Mouse (Mus musculus) neural tube, embryonic 12.5 days (tissue): Measurements from ENCODE around the gene Cnot4. TPM values are rescaled to one million over a fixed set of nuclear protein-coding genes. Genes with fewer than 3 reads are reported as not detected.

ENCODE experiments used
- ATAC-seq: fragments of 200-750 bp; cut with Nextera tagmentation; 2 replicates; pipeline ENCODE4 v1.8.0; 2017; ENCODE audit warnings: low read depth, mild to moderate bottlenecking, moderate TSS enrichment, moderate library complexity; ENCODE audit not compliant: low FRiP score
- H3K27ac ChIP-seq: fragments of 300-500 bp; sonication (generic); 2 replicates; pipeline ENCODE4 v1.5.1; 2016
- H3K27me3 ChIP-seq: fragments of 300-500 bp; sonication (generic); replicated peaks from 2 replicates; pipeline ENCODE4 v1.6.1; 2016; ENCODE audit warnings: mild to moderate bottlenecking
- H3K36me3 ChIP-seq: fragments of 300-500 bp; sonication (generic); 2 replicates; pipeline ENCODE4 v1.6.1; 2016; ENCODE audit warnings: mild to moderate bottlenecking
- H3K4me1 ChIP-seq: fragments of 300-500 bp; sonication (generic); 2 replicates; pipeline ENCODE4 v1.6.1; 2016
- H3K4me2 ChIP-seq: fragments of 300-500 bp; sonication (generic); replicated peaks from 2 replicates; pipeline ENCODE4 v1.6.1; 2016; ENCODE audit warnings: mild to moderate bottlenecking
- H3K4me3 ChIP-seq: fragments of 300-500 bp; sonication (generic); 2 replicates; pipeline ENCODE4 v1.5.1; 2016
- H3K9ac ChIP-seq: fragments of 300-500 bp; sonication (generic); 2 replicates; pipeline ENCODE4 v1.6.1; 2016; ENCODE audit warnings: mild to moderate bottlenecking
- H3K9me3 ChIP-seq: fragments of 300-500 bp; sonication (generic); 2 replicates; pipeline ENCODE4 v1.6.1; 2016; ENCODE audit warnings: mild to moderate bottlenecking
- WGBS: fragments of 180-500 bp; shearing (Covaris S2); methylation state at CpG from one replicate; pipeline ENCODE4 v1.1.7; 2016; 5-methylcytosine and 5-hydroxymethylcytosine counted together
- polyA plus RNA-seq: library from polyadenylated mRNA; unstranded; fragments of >200 nt; fragmentation: Nextera tagmentation; extraction: Ambion mirVana; gene quantifications from 2 replicates; pipeline ENCODE4 v1.2.1, GENCODE M21; 2016

Gene Cnot4
- polyA plus RNA-seq, 1 experiment from 2014 or later = 33.1 TPM

DNA sequence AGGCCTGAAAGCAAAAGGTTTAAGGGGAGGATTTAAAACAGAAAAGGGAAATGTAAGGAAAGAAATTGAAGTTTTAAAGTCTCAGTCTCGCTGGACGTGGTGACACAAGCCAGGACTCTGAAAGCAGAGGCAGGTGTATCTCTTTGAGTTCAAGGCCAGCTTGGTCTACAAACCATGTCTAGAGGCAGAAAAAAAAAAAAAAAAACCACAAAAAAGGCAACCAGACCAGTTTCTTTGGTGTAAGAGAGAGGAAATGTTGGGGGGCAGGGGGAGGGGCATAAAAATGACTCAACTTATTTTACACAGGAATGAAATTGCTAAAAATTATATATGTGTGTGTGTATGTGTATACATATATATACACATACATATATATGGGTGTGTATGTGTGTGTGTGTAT, 1.3 kb upstream of the Cnot4 start:
- no peaks in the 10 kb centered on the region for H3K36me3 ChIP-seq
- no peak for ATAC-seq
- peak overlapping the region; percentile 81 for H3K4me2 ChIP-seq
- no peak overlapping the region for H3K9ac ChIP-seq
- H3K4me3 ChIP-seq = no peak overlapping the region
- no peak overlapping the region for H3K27ac ChIP-seq
- H3K27me3 ChIP-seq = no peaks in the 10 kb centered on the region
- H3K9me3 ChIP-seq = no peaks in the 10 kb centered on the region
- WGBS = 60% methylated on average over 2 of the region's 2 CpGs
- H3K4me1 ChIP-seq = peaks cover 9% of the 10 kb centered on the region

GRCm38 (mm10) chr6:35133246-35133578, 312 bp downstream of the Cnot4 start:
- H3K27me3 ChIP-seq = no peaks in the 10 kb centered on the region
- no peaks in the 10 kb centered on the region for H3K9me3 ChIP-seq
- peak overlapping the region; percentile 78 for H3K9ac ChIP-seq
- under 1% methylated on average over 21 of the region's 25 CpGs for WGBS
- H3K27ac ChIP-seq = peak overlapping the region; percentile 69; the same call in 1 of the 2 replicates
- peak overlapping the region; percentile 64 for H3K4me3 ChIP-seq
- peaks cover 9% of the 10 kb centered on the region for H3K4me1 ChIP-seq
- H3K36me3 ChIP-seq = no peaks in the 10 kb centered on the region
- ATAC-seq = peak; percentile 93
- peak overlapping the region; percentile 81 for H3K4me2 ChIP-seq

DNA sequence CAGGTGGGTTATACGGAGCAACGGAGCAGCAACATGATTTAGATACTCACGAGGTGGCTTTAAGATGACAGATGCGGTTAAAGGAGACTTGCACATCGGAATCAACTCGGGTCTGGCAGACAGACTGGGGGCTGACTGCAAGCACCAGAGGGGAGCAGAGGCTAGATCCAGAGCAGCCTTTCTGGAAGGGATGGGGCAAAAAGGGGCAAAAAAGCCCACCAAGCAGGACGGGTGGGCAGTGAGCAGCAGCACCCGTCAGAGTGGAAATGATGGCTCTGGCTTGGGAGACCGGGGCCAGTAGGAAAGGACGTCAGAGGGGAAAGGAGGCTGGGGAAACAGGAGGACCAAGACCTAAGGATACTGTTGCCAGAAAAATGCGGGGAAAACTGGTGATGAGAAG, 718 bp downstream of the Cnot4 start:
- under 1% methylated on average over 11 of the region's 11 CpGs for WGBS

DNA sequence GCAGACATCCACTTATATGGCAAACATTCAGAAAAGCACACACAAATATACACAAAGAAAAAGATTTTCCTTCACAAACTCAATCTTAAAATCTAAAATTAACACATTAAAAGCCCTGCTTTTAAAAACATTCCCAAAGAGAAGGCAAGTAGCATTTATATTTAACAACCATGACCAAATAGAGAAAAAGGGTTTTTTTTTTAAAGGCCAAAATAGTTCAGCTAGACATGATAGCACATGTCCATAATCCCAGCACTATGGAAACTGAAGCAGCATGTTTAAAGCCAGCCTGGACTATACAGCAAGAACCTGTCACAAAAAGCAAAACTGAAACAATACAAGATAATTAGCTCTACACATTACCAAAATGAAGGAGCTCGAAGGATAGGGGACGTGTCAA, 11.0 kb downstream of the Cnot4 start:
- ATAC-seq = no peak
- H3K27ac ChIP-seq = no peak overlapping the region
- H3K9me3 ChIP-seq = no peaks in the 10 kb centered on the region
- no peaks in the 10 kb centered on the region for H3K27me3 ChIP-seq
- no peaks in the 10 kb centered on the region for H3K4me1 ChIP-seq
- 97% methylated on average over 2 of the region's 2 CpGs for WGBS
- H3K36me3 ChIP-seq = no peaks in the 10 kb centered on the region
- no peak overlapping the region for H3K9ac ChIP-seq
- no peak overlapping the region for H3K4me3 ChIP-seq
- no peak overlapping the region for H3K4me2 ChIP-seq

More for the DNA sequence above, 718 bp downstream of the Cnot4 start:
- Histone ChIP-seq H3K27ac (peak overlapping the region; percentile 69; the same call in 1 of the 2 replicates), H3K36me3 (no peaks in the 10 kb centered on the region), H3K27me3 (no peaks in the 10 kb centered on the region), H3K9me3 (no peaks in the 10 kb centered on the region), H3K4me2 (peak overlapping the region; percentile 81), H3K4me3 (peak overlapping the region; percentile 64), H3K4me1 (peaks cover 9% of the 10 kb centered on the region), H3K9ac (peak overlapping the region; percentile 78)
- ATAC-seq = peak; percentile 19; the same call in 1 of the 2 replicates

- Histone ChIP-seq H3K4me3 (no peak overlapping the region), H3K4me1 (no peaks in the 10 kb centered on the region), H3K27me3 (no peaks in the 10 kb centered on the region), H3K9ac (no peak overlapping the region), H3K27ac (no peak overlapping the region), H3K4me2 (no peak overlapping the region), H3K36me3 (no peaks in the 10 kb centered on the region), H3K9me3 (no peaks in the 10 kb centered on the region)
- 98% methylated on average over 3 of the region's 3 CpGs for WGBS
- ATAC-seq = no peak
Observed at GRCm38 (mm10) chr6:35121925-35122324, 11.6 kb downstream of the Cnot4 start.

GRCm38 (mm10) chr6:35102457-35102856, 31.1 kb downstream of the Cnot4 start:
- Histone ChIP-seq H3K4me2 (no peak overlapping the region), H3K9ac (no peak overlapping the region), H3K27ac (no peak overlapping the region), H3K9me3 (no peaks in the 10 kb centered on the region), H3K4me3 (no peak overlapping the region), H3K27me3 (no peaks in the 10 kb centered on the region), H3K36me3 (peaks cover 3% of the 10 kb centered on the region; the same call in 1 of the 2 replicates), H3K4me1 (no peaks in the 10 kb centered on the region)
- ATAC-seq = no peak
- WGBS = 94% methylated on average over 1 of the region's 1 CpGs

GRCm38 (mm10) chr6:35084927-35085326, 48.6 kb downstream of the Cnot4 start:
- H3K9ac ChIP-seq = no peak overlapping the region

DNA sequence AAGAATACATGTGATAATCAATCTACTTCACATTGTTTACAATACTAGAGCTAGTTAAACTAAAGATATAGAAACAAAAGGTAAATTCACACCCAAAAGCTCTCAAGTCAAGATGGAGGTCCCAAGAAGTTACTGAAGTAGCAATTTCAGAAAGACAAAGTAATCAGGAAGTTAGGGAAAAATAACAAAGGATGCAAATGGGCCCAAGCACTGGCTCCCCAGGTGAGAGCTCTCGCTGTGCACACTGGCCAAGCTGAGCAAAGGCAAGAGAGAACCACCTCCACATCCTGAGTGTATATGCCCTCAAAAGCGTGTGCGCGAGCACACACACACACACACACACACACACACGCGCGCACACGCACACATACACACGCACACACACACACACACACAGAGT, 58.4 kb downstream of the Cnot4 start:
- 93% methylated on average over 9 of the region's 9 CpGs for WGBS
- H3K9ac ChIP-seq = no peak overlapping the region
- H3K4me2 ChIP-seq = no peak overlapping the region
- H3K4me1 ChIP-seq = no peaks in the 10 kb centered on the region
- no peak overlapping the region for H3K27ac ChIP-seq
- H3K9me3 ChIP-seq = no peaks in the 10 kb centered on the region
- no peaks in the 10 kb centered on the region for H3K27me3 ChIP-seq
- no peak overlapping the region for H3K4me3 ChIP-seq
- peaks cover 36% of the 10 kb centered on the region for H3K36me3 ChIP-seq
- no peak for ATAC-seq

More at GRCm38 (mm10) chr6:35084927-35085326, 48.6 kb downstream of the Cnot4 start:
- Histone ChIP-seq H3K27ac (no peak overlapping the region), H3K4me2 (no peak overlapping the region), H3K4me1 (no peaks in the 10 kb centered on the region), H3K9me3 (no peaks in the 10 kb centered on the region), H3K27me3 (no peaks in the 10 kb centered on the region), H3K4me3 (no peak overlapping the region), H3K36me3 (no peaks in the 10 kb centered on the region)
- WGBS = 95% methylated on average over 3 of the region's 3 CpGs
- ATAC-seq = no peak

DNA sequence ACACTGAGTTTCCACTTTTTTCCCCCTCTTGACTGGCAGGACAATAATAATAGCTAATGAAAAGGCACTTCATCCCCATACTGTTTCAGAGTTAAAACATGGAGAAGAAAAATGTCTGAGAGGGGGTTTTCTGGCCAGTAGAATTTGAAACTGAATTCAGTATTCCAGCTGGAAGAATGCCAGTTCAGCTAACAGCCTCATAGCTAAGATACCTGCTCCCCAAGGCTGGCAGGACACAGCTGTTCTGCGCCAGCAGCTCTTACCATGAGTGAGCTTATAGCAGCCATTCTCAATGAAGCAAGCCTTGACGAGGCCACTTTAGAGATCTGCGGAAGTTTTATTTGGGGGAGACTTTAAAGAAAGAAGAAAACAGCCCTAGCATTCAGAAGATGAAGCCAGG, 62.3 kb downstream of the Cnot4 start:
- H3K27me3 ChIP-seq = no peaks in the 10 kb centered on the region
- WGBS = 92% methylated on average over 3 of the region's 3 CpGs
- H3K4me2 ChIP-seq = no peak overlapping the region
- no peak overlapping the region for H3K27ac ChIP-seq
- ATAC-seq = no peak
- no peak overlapping the region for H3K4me3 ChIP-seq
- no peaks in the 10 kb centered on the region for H3K4me1 ChIP-seq
- H3K9ac ChIP-seq = no peak overlapping the region
- peaks cover 26% of the 10 kb centered on the region for H3K36me3 ChIP-seq
- no peaks in the 10 kb centered on the region for H3K9me3 ChIP-seq

- no peaks in the 10 kb centered on the region for H3K27me3 ChIP-seq
- H3K36me3 ChIP-seq = peaks cover 5% of the 10 kb centered on the region; the same call in 1 of the 2 replicates
- H3K4me1 ChIP-seq = no peaks in the 10 kb centered on the region
- WGBS = 20% methylated on average over 1 of the region's 1 CpGs
- no peak overlapping the region for H3K27ac ChIP-seq
- no peak overlapping the region for H3K9ac ChIP-seq
- H3K9me3 ChIP-seq = no peaks in the 10 kb centered on the region
- no peak for ATAC-seq
- no peak overlapping the region for H3K4me2 ChIP-seq
- no peak overlapping the region for H3K4me3 ChIP-seq
Observed at GRCm38 (mm10) chr6:35062446-35062845, 71.1 kb downstream of the Cnot4 start.

DNA sequence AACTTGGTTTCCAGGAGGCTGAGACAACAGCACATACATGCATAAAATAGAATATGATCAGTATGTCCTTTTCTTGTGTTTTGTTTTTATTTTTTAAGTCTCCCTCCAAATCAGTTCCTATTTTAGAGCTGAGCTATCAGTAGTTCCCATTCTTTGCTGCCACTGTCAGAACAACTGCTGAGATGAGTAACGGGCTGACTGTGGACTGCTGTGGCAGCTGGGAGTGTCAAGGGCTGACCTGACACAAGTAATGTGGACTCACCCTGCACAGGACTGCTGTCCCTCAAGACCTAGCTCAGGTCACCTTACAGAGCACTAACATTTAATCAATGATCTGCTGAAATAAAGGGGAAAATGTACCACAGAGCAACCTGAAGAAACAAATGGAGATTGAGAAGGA, 90.4 kb downstream of the Cnot4 start:
- Histone ChIP-seq H3K27me3 (no peaks in the 10 kb centered on the region), H3K9me3 (no peaks in the 10 kb centered on the region), H3K4me1 (no peaks in the 10 kb centered on the region), H3K36me3 (no peaks in the 10 kb centered on the region; the same call in 1 of the 2 replicates), H3K4me3 (no peak overlapping the region), H3K27ac (no peak overlapping the region), H3K9ac (no peak overlapping the region), H3K4me2 (no peak overlapping the region)
- no peak for ATAC-seq
- 91% methylated on average over 1 of the region's 1 CpGs for WGBS

DNA sequence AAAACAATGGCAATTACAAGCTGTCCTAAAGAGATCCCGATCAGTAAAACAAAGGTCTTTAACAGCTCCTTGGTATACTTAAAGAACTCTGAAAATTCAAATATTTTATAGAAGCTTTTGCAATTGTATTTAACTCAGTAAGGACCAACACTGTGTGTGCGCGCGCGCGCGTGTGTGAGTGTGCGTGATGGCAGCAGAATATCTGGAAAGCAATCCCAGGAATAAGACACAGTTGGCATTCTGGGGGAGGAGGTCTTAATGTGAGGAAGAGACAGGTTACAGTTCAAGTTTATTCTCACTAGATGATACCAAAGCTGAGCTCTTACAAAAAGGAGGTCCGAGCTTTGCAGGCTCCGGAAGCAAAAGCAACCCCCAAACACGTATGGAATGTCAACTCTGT, 100.2 kb downstream of the Cnot4 start:
- Histone ChIP-seq H3K36me3 (0 out of 2 replicates have a peak, but pooled peaks cover 3% of the 10 kb centered on the region), H3K9me3 (no peaks in the 10 kb centered on the region), H3K9ac (no peak overlapping the region), H3K4me2 (no peak overlapping the region), H3K4me3 (no peak overlapping the region), H3K4me1 (no peaks in the 10 kb centered on the region), H3K27ac (no peak overlapping the region), H3K27me3 (no peaks in the 10 kb centered on the region)
- no peak for ATAC-seq
- WGBS = 97% methylated on average over 11 of the region's 11 CpGs

DNA sequence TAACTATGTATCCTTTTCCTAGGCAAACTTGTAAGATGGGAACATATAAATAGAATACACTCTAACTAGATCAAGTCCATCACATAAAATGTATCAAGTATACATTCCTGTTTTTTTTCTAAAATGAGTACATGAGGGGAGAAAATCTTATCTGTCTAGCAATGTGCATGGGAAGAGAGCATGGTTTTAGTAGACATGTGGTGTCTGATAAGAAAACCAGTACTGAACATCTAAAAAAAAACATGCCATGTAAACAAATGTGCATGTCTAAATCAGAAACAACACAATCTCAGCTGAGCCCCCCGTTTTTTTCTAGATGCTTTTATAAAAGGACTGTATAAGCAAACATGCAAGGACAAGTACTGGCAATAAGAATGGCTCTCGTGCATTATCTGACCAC, 100.8 kb downstream of the Cnot4 start:
- Histone ChIP-seq H3K4me2 (no peak overlapping the region), H3K4me1 (no peaks in the 10 kb centered on the region), H3K36me3 (0 out of 2 replicates have a peak, but pooled peaks cover 3% of the 10 kb centered on the region), H3K4me3 (no peak overlapping the region), H3K27me3 (no peaks in the 10 kb centered on the region), H3K9me3 (no peaks in the 10 kb centered on the region), H3K27ac (no peak overlapping the region), H3K9ac (no peak overlapping the region)
- WGBS = 90% methylated on average over 2 of the region's 2 CpGs
- ATAC-seq = no peak
